Mouse (Mus musculus) CD8-positive naive resting alpha-beta T cell, adult 2 months (primary cell): ENCODE results near the gene Abcc10.

Source experiments
- DNase-seq, 2 experiments: peaks; one replicate each; pipeline ENCODE4 v3.0.0; 2022; ENCODE audit warnings: low read depth in 2 of 2, low spot score in 2 of 2

Gene Abcc10

GRCm38 (mm10) chr17:46287678-46288095 is 40.5 kb downstream of the Abcc10 start:
- DNase-seq = no peak

- no peak for DNase-seq
Measured at GRCm38 (mm10) chr17:46285407-46285806, 42.7 kb downstream of the Abcc10 start.

- no peak for DNase-seq
Measured at GRCm38 (mm10) chr17:46284653-46285052, 43.5 kb downstream of the Abcc10 start.

GRCm38 (mm10) chr17:46283911-46284310 is 44.2 kb downstream of the Abcc10 start:
- DNase-seq = no peak

DNA sequence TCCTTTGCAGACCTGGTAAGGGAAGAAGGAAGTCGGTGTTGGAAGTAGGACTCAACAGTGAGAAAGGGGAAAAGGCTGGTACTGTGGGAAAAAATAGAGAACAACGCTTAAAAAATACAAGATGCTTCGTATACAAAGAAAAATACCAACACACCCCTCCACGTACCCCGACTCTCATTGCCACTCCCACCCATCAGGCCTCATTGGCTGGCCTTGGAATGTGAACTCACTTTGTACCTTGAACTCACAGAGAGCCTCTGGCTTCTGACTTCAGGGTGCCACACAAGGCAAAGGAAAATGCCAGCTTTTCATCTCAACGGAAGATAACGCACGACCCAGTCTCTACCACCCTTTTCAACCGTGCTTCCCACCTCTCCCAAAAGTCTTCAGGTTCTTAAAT is 45.0 kb downstream of the Abcc10 start:
- no peak for DNase-seq

- peak; percentile 60 to 70 for DNase-seq
Measured at GRCm38 (mm10) chr17:46282483-46283123, 45.5 kb downstream of the Abcc10 start, which contains the start of gene Tjap1. TSS of gene Tjap1 (minus strand) at chr17:46283026.

DNA sequence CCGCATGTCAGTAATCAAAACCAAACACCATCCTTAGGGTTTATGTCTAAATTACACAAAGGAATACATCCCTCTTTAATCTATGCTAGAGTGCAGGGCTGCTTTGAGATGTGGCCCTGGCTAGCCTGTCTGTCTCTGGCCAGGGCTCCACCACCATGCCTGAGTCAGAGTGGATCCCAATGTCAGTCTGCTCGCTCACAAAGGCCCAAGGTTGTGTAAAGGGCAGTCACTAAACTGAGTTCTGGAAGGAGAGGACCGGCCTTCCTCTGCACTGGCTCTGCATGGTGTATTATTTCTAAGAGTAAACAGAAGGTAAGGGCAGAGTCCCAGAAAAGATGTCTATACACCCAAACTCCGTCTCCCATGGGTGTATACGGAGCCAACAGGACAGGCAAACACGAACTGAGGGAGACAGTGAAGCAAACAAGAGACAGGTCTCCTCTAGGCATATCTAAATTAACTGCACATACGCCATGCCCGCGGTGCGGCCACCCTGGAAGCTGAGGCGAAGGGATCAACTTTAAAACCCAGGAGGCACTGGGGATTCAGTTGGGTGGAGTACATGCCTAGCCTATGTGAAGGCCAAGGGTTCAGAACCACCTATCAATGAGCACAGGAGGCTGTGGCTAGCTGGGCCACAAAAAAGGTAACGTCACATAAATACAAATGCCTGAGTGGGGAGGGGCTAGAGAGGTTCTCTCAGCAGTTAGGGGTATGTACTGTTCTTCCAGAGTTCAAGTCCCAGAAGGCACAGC is 50.0 kb downstream of the Abcc10 start:
- no peak for DNase-seq

- DNase-seq = no peak
Measured at GRCm38 (mm10) chr17:46277586-46277985, 50.6 kb downstream of the Abcc10 start.

GRCm38 (mm10) chr17:46275506-46275905 is 52.6 kb downstream of the Abcc10 start:
- DNase-seq = no peak

DNA sequence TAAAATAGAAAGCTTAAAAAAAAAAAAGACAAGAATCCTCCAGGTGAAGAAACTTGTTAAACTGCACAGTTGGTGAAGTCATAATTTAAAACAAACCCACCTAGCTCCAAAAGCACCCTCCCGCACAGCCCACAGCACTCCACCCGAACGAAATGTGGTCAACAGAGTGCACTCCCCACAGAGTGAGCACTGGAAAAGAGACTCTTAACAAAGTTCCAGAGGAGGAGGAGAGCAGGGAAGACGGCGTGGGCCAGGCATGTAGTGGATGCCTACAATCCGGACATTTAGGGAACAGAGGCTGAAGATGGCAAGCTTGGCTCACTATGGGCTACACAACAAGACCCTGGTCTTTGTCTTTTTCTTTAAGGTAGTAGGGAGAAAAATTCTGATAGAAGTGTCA is 53.1 kb downstream of the Abcc10 start:
- DNase-seq = no peak

- DNase-seq = no peak
Measured at GRCm38 (mm10) chr17:46274465-46274864, 53.7 kb downstream of the Abcc10 start.

- DNase-seq = no peak
Measured at GRCm38 (mm10) chr17:46273803-46274236, 54.3 kb downstream of the Abcc10 start.

DNA sequence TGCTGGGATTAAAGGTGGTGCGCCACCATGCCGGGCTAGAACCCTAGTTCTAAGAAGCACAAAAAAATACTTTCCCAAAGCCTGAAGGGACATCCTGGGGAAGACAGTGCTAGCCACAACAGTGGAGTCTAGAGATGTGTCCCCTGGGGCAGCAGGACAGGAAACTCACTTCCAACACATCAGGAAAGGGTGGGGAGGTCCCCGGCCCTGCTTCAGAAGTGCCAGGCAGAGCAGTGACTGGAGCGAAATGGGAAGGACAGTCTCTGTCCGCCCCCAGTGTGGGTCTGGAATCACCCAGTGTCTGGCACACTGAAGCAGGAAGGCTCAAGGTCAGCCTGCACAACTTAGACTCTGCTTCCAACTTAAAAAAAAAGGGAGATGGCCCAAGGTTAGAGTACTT is 55.5 kb downstream of the Abcc10 start:
- DNase-seq = no peak

GRCm38 (mm10) chr17:46272058-46272457 is 56.1 kb downstream of the Abcc10 start:
- DNase-seq = no peak

DNA sequence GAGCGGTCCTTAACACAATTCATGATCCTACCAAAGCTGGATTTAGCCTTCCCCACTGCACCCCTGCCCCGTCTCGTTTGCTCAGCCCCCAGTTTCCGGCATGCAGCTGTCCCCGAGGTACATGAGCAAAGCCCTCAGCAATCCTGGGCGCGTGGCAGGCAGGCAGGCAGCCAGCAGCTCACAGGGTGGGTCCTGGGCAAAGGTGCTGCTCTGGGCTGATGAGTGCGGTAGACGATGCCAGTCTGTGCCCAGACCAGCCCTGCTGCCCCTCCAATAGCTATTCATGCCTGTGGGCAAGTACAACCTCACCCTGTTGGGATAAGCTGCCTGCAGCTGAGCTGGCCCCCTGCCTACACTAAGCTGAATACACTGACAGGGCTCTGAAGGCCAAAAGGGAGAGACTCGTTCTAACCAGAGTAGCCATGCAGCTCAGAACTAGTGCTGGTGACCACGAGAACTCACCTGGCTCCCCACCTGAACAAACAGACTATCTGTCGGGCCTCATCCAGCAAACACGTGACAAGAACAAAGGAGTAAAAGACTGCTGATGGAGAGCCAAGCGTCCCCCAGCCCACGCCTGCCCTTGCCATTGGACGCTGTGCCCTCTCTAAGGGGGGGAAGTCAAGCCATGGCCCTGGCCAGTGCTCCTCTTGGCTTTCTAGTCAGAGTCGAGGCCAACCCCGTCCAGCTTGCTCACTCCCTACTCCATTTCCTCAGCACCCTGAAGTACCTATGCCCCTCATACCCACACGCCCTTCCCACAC is 58.2 kb downstream of the Abcc10 start:
- DNase-seq = no peak

DNA sequence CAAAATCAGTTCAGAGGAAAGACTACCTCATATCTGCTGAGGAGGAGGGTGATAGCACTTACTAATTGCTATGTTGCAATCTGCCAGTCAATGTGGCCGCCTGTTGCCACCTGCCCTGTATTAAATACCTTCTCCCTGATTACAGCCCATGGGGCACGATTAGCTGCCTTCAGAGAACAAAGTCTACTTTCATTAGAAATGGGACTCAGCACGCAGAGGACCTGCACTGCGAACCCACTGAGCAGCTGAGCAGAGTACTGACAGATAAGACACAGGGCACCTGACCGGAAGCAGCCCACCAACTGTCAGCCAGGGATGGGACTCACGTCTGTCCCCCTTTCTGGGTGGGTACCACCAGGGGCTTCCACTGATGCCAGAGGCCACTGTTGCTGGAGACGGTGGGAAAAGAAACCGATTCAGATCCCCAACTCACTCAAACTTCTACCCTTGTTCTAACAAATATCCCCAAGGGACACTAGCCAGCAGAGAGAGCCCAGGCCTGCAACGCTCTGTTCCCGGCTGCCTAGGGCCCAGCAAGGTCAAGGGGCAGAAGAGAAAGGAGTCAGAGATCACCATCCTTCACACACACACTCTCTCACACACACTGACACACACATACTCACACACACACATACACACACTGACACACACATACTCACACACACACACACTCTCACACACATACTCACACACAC is 60.0 kb downstream of the Abcc10 start:
- no peak for DNase-seq

DNA sequence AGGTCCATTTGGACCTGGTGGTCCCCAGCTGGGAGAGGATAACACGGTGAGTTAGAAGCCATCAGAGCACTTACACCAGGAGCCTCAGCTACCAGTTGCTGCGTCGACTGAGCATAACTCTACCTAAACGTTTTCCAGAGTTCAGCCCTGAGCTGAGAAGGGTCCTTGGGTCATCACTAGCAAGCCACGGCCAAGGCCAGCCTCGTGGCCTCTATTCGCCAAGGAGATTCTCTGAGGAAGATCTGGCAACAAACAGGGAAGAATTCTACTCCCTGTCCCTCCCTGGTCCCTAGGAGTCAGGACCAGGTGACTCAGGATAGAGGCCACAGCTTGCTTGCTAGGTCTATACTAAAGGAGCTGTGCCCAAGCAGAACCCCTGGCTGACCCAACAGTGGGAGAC is 60.6 kb downstream of the Abcc10 start:
- no peak for DNase-seq

DNA sequence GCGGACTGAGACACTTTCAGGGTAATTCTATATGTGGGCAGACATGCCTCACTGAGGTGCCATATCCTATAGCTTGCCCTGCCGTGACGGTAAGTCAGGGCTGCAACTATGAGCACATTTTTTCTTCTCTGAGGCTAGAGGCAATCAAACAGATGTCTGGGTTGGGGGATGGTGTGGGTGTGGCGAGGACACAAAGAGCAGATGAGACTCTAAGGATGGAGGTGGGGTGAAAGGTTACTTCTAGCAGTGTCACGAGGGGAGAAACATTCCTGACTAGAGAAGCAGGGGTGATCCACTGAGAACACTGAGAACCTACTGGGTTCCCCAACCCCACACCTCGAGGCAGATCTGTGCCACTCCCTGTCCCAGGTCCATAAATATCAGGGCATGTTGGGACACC is 61.2 kb downstream of the Abcc10 start:
- DNase-seq = no peak

- DNase-seq = peak; percentile 63 to 70
Measured at GRCm38 (mm10) chr17:46265918-46266618, 62.1 kb downstream of the Abcc10 start.

DNA sequence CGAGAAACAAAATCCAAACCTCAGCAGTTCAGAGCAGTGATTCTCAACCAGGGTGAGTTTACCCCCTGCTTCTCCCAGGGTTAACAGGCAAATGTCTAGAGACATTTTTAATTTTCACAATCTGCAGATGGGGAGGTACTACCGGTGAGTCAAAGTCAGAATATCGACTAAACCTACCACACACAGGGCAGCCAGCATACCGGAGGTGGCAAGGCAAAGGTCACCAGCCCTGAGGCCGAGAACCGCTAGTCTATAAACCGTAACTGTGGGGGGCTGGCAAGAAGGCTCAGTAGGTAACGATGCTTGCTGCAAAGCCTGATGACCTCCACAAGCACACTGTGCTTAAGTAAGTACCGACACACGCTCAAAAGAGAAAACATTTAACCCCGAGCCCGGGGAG is 62.6 kb downstream of the Abcc10 start:
- no peak for DNase-seq
